19 mouse cellular contexts compared by ENCODE assay signal in the genomic region with DNA sequence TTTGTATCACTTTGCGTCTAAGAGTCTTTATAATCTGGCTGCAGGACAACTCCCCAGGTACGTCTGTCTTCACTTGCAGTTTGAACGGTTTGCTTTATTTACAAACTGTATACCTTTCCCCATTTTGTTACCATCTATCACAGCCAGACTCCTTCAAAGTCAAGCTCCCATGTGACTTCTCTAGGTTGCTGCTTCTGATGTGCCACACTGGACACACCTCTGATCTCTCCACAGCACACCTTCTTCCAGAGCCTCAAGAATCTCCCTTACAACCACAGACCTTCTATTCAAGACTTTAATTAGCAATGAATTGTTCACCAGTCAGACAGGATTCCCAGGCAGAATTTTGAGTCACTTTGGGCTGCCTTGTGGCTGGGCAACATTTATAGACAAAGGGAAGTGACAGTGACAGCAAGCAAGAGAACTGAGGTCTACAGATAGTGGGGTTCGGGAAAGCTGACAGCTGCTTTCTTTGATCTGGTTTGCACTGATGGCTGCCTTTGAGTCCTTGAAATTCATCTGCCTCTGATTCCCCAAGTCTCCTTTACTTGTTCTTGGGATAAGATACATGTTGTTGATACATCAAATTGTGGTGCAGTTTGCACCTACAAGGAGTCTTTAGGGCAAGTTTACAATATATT. TPM values are rescaled to one million over a fixed set of nuclear protein-coding genes. Genes with fewer than 3 reads are reported as not detected.
DNase-seq lines count a peak whose midpoint lies in the region; ATAC-seq and TF ChIP-seq lines count a peak whose summit lies in the region.
"Had no signal": no experiment of that assay in that cellular context is flagged by ENCODE, and none has a peak within 500 bp of the region (broad histone marks: within the 10 kb centered on the region; RNA-seq: fewer than 3 reads in every experiment).

No protein-coding gene starts in this region.

- no peak overlapping the region for H3K4me3 ChIP-seq in midbrain, embryonic 15.5 days
- H3K4me3 ChIP-seq in midbrain, embryonic 11.5 days (ENCODE audit: low read depth, low read length) = no peak overlapping the region
- H3K4me3 ChIP-seq in liver, embryonic 13.5 days (replicated peaks) = no peak overlapping the region
- no peak overlapping the region for H3K4me3 ChIP-seq in kidney, adult 2 months (ENCODE audit: insufficient read depth, low read depth, low read length)
- H3K4me3 ChIP-seq: hindbrain, embryonic 13.5 days; limb, embryonic 12.5 days had no signal

- no peaks in the 10 kb centered on the region for H3K27me3 ChIP-seq in midbrain, embryonic 15.5 days (replicated peaks)
- H3K27me3 ChIP-seq in midbrain, embryonic 11.5 days (ENCODE audit: control insufficient read depth, insufficient read depth, low read length) = no peaks in the 10 kb centered on the region
- H3K27me3 ChIP-seq in liver, embryonic 13.5 days = no peaks in the 10 kb centered on the region
- H3K27me3 ChIP-seq in kidney, adult 2 months (replicated peaks; ENCODE audit: control insufficient read depth, insufficient read depth, low read length) = no peaks in the 10 kb centered on the region
- H3K27me3 ChIP-seq: hindbrain, embryonic 13.5 days; limb, embryonic 12.5 days had no signal

- no peak for ATAC-seq in midbrain, embryonic 15.5 days (replicated peaks)
- no peak for ATAC-seq in midbrain, embryonic 11.5 days (ENCODE audit: low FRiP score)
- ATAC-seq in liver, embryonic 13.5 days (ENCODE audit: low read depth) = peak; percentile 64
- ATAC-seq: intestine, embryonic 16.5 days had no signal

- no peak overlapping the region for H3K4me2 ChIP-seq in midbrain, embryonic 15.5 days
- H3K4me2 ChIP-seq in midbrain, embryonic 11.5 days = no peak overlapping the region
- peak overlapping the region; percentile 54 for H3K4me2 ChIP-seq in liver, embryonic 13.5 days
- H3K4me2 ChIP-seq: hindbrain, embryonic 13.5 days; limb, embryonic 12.5 days; lung, embryonic 14.5 days had no signal

- H3K27ac ChIP-seq in midbrain, embryonic 15.5 days = peak overlapping the region; percentile 38; the same call in 1 of the 2 replicates
- no peak overlapping the region for H3K27ac ChIP-seq in midbrain, embryonic 11.5 days (ENCODE audit: low read depth, low read length)
- peak overlapping the region; percentile 93 for H3K27ac ChIP-seq in liver, embryonic 13.5 days
- H3K27ac ChIP-seq in kidney, adult 2 months (ENCODE audit: insufficient read depth, low read depth, low read length) = no peak overlapping the region
- H3K27ac ChIP-seq: hindbrain, embryonic 13.5 days; limb, embryonic 12.5 days had no signal

- TF ChIP-seq CTCF in kidney, adult 2 months (conservative IDR thresholded peaks at IDR 0.05; ENCODE audit: insufficient read depth, insufficient read length, low read depth, low read length) = no peak

- no peak for DNase-seq in midbrain, embryonic 11.5 days (ENCODE audit: low spot score, missing footprints)
- peak; percentile 33 for DNase-seq in c-Kit-positive CD71-positive TER-119-positive erythroid progenitor cells, embryonic 14.5 days (ENCODE audit: low spot score)
- no peak for DNase-seq in liver, embryonic 13.5 days
- DNase-seq in retina, embryonic 14.5 days (ENCODE audit: low spot score) = peak; percentile 5
- DNase-seq in frontal cortex, postnatal 36 days (ENCODE audit: low spot score in 2 of 2) = no peak
- no peak for DNase-seq in kidney, adult 2 months
- no peak for DNase-seq in adrenal gland, postnatal 36 days
- DNase-seq: adrenal gland, postnatal 25 days; cerebellum, adult 8-10 months; gastrocnemius, postnatal 36 days; thymus, postnatal 25 days had no signal

- H3K9ac ChIP-seq in midbrain, embryonic 15.5 days = no peak overlapping the region
- H3K9ac ChIP-seq in midbrain, embryonic 11.5 days (ENCODE audit: low read length) = no peak overlapping the region
- 0 out of 2 replicates have a peak overlapping the region, but pooled peaks have one; percentile 1 for H3K9ac ChIP-seq in liver, embryonic 13.5 days
- H3K9ac ChIP-seq: hindbrain, embryonic 13.5 days; limb, embryonic 12.5 days; lung, embryonic 14.5 days had no signal

- no peaks in the 10 kb centered on the region for H3K36me3 ChIP-seq in midbrain, embryonic 15.5 days (replicated peaks)
- H3K36me3 ChIP-seq in midbrain, embryonic 11.5 days (ENCODE audit: control insufficient read depth, insufficient read depth, low read length) = no peaks in the 10 kb centered on the region
- H3K36me3 ChIP-seq in liver, embryonic 13.5 days = no peaks in the 10 kb centered on the region
- no peaks in the 10 kb centered on the region for H3K36me3 ChIP-seq in kidney, adult 2 months (ENCODE audit: control insufficient read depth, insufficient read depth, low read length)
- H3K36me3 ChIP-seq: hindbrain, embryonic 13.5 days; limb, embryonic 12.5 days had no signal

- TF ChIP-seq POLR2A in kidney, adult 2 months (IDR thresholded peaks at IDR 0.05; ENCODE audit: low read depth, low read length) = no peak

- H3K4me1 ChIP-seq in midbrain, embryonic 15.5 days = no peaks in the 10 kb centered on the region
- no peaks in the 10 kb centered on the region for H3K4me1 ChIP-seq in midbrain, embryonic 11.5 days (ENCODE audit: control insufficient read depth, insufficient read depth, low read length)
- H3K4me1 ChIP-seq in liver, embryonic 13.5 days (replicated peaks) = peaks cover 36% of the 10 kb centered on the region
- no peaks in the 10 kb centered on the region for H3K4me1 ChIP-seq in kidney, adult 2 months (ENCODE audit: control insufficient read depth, insufficient read depth, low read length)
- H3K4me1 ChIP-seq: hindbrain, embryonic 13.5 days; limb, embryonic 12.5 days had no signal

- 75% methylated on average over 4 of the region's 4 CpGs for WGBS in midbrain, embryonic 15.5 days
- 83% methylated on average over 4 of the region's 4 CpGs for WGBS in midbrain, embryonic 11.5 days
- WGBS in liver, embryonic 13.5 days (ENCODE audit: insufficient replicate concordance) = 57% methylated on average over 4 of the region's 4 CpGs
- 70% methylated on average over 4 of the region's 4 CpGs for WGBS in kidney, adult 2 months

- no peaks in the 10 kb centered on the region for H3K9me3 ChIP-seq in midbrain, embryonic 15.5 days
- H3K9me3 ChIP-seq in midbrain, embryonic 11.5 days (ENCODE audit: control insufficient read depth, low read length) = no peaks in the 10 kb centered on the region
- H3K9me3 ChIP-seq in liver, embryonic 13.5 days (replicated peaks) = no peaks in the 10 kb centered on the region
- H3K9me3 ChIP-seq: hindbrain, embryonic 13.5 days had no signal

RNA-seq across cellular contexts. Expression of a gene that starts 29.4 kb away (rescaled TPM):
- polyA plus RNA-seq in midbrain, embryonic 15.5 days (2015; fragmentation: Nextera tagmentation; extraction: Ambion mirVana) = 184 TPM in 2 replicates
- polyA plus RNA-seq in midbrain, embryonic 11.5 days (2014; fragmentation: Nextera tagmentation; extraction: Ambion mirVana) = 213 and 220 TPM in 2 replicates
- polyA plus RNA-seq in liver, embryonic 13.5 days (2015; fragmentation: Nextera tagmentation; extraction: Ambion mirVana) = 265 and 293 TPM in 2 replicates
- 322 and 327 TPM in 2 replicates for polyA plus RNA-seq in kidney, adult 2 months (2012; rRNA removed)
- total RNA-seq in adrenal gland, postnatal 36 days (2021) = 100 to 1,000 TPM; 675 to 807 TPM

RNA-seq across cellular contexts. Expression of a gene that starts 50.7 kb away (rescaled TPM):
- not detected in 2 replicates for polyA plus RNA-seq in midbrain, embryonic 15.5 days (2015; fragmentation: Nextera tagmentation; extraction: Ambion mirVana)
- 0.32 TPM in 1 of 2 replicates, not detected in the other for polyA plus RNA-seq in midbrain, embryonic 11.5 days (2014; fragmentation: Nextera tagmentation; extraction: Ambion mirVana)
- polyA plus RNA-seq in liver, embryonic 13.5 days (2015; fragmentation: Nextera tagmentation; extraction: Ambion mirVana) = 0.18 and 0.30 TPM in 2 replicates
- polyA plus RNA-seq in kidney, adult 2 months (2012; rRNA removed) = 0.38 and 0.72 TPM in 2 replicates
- total RNA-seq in adrenal gland, postnatal 36 days (2021) = 1 to 10 TPM in 1 of 2 experiments, under 1 TPM in 1; 0.86 to 1.3 TPM
- polyA plus RNA-seq: erythroblast, embryonic 14.5 days; forebrain, embryonic 14.5 days; neural tube, embryonic 11.5 days had no signal

Comparison
In these comparisons a context has a peak if more than half of its experiments do, and no peak if none do; other contexts are left out.
1. H3K27ac ChIP-seq: peak in midbrain, embryonic 15.5 days (single experiment) and liver, embryonic 13.5 days (single experiment); none in midbrain, embryonic 11.5 days (single experiment) and kidney, adult 2 months (single experiment).
2. DNase-seq: peak in c-Kit-positive CD71-positive TER-119-positive erythroid progenitor cells, embryonic 14.5 days (single experiment) and retina, embryonic 14.5 days (single experiment); none in midbrain, embryonic 11.5 days (single experiment), liver, embryonic 13.5 days (single experiment), frontal cortex, postnatal 36 days (0 of 2), kidney, adult 2 months (single experiment) and adrenal gland, postnatal 36 days (0 of 2).